Mouse (Mus musculus) hindbrain, embryonic 14.5 days (tissue): Measurements from ENCODE around the gene Mast3. TPM values are rescaled to one million over a fixed set of nuclear protein-coding genes. Genes with fewer than 3 reads are reported as not detected.

ENCODE experiments used
- ATAC-seq: fragments of 200-750 bp; cut with Nextera tagmentation; 2 replicates; pipeline ENCODE4 v1.8.0; 2017; ENCODE audit warnings: moderate number of reproducible peaks, mild to moderate bottlenecking, moderate TSS enrichment, moderate library complexity; ENCODE audit not compliant: low FRiP score
- DNase-seq: peaks from one replicate; pipeline ENCODE4 v3.0.0-alpha.2; 2015; ENCODE audit warnings: low spot score
- H3K27ac ChIP-seq: fragments of 300-500 bp; sonication (generic); 2 replicates; pipeline ENCODE4 v1.5.1; 2014; ENCODE audit warnings: mild to moderate bottlenecking, moderate library complexity
- H3K27me3 ChIP-seq: fragments of 300-500 bp; sonication (generic); 2 replicates; pipeline ENCODE4 v1.6.1; 2014; ENCODE audit warnings: mild to moderate bottlenecking, low read length, mixed read lengths; ENCODE audit not compliant: control insufficient read depth, insufficient read depth
- H3K36me3 ChIP-seq: fragments of 300-500 bp; sonication (generic); replicated peaks from 2 replicates; pipeline ENCODE4 v1.6.1; 2014; ENCODE audit not compliant: control insufficient read depth, insufficient read depth
- H3K4me1 ChIP-seq: fragments of 300-500 bp; sonication (generic); replicated peaks from 2 replicates; pipeline ENCODE4 v1.6.1; 2014; ENCODE audit warnings: antibody characterized with exemption, low read length, mixed read lengths; ENCODE audit not compliant: control insufficient read depth, insufficient read depth
- H3K4me2 ChIP-seq: fragments of 300-500 bp; sonication (generic); replicated peaks from 2 replicates; pipeline ENCODE4 v1.6.1; 2014; ENCODE audit warnings: mild to moderate bottlenecking, moderate library complexity
- H3K4me3 ChIP-seq: fragments of 300-500 bp; sonication (generic); replicated peaks from 2 replicates; pipeline ENCODE4 v1.5.1; 2014; ENCODE audit warnings: mild to moderate bottlenecking, low read length
- H3K9ac ChIP-seq: fragments of 300-500 bp; sonication (generic); 2 replicates; pipeline ENCODE4 v1.6.1; 2014
- H3K9me3 ChIP-seq: fragments of 300-500 bp; sonication (generic); 2 replicates; pipeline ENCODE4 v1.6.1; 2016; ENCODE audit warnings: low read length; ENCODE audit not compliant: control insufficient read depth
- WGBS: fragments of 180-500 bp; shearing (Covaris S2); extraction: QIAGEN DNeasy Blood & Tissue Kit; methylation state at CpG from one replicate; pipeline ENCODE4 v1.1.7; 2014; 5-methylcytosine and 5-hydroxymethylcytosine counted together
- polyA plus RNA-seq: library from polyadenylated mRNA; unstranded; fragments of >200 nt; fragmentation: Nextera tagmentation; extraction: Ambion mirVana; gene quantifications from 2 replicates; pipeline ENCODE4 v1.2.1, GENCODE M21; 2014

Gene Mast3
- polyA plus RNA-seq, 1 experiment from 2014 or later: 23.3 TPM

DNA sequence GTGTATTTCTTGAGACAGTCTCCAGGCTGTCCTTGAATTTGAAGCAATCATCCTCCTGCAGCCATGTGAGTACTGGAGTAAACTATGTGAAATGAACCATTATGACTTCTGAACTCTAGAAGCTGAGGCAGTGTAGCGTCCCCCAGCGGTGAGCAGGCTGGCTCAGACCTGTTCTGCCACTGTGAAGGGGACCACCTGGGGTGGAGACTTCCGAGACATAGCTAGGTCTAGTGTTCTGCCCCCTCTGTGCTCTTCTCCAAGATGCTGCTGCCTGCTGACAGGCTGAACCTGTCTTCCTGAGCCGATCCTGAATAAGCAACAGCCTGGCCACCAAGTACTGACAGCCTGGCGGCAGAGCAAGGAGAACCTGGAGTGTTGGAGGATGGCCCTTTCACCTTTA, 40.3 kb upstream of the Mast3 start:
- WGBS: 44% methylated on average over 5 of the region's 5 CpGs
- no peak overlapping the region for H3K4me3 ChIP-seq
- no peaks in the 10 kb centered on the region for H3K36me3 ChIP-seq
- no peaks in the 10 kb centered on the region for H3K9me3 ChIP-seq
- no peaks in the 10 kb centered on the region for H3K27me3 ChIP-seq
- no peak overlapping the region for H3K9ac ChIP-seq
- DNase-seq: no peak
- ATAC-seq: no peak
- no peak overlapping the region for H3K27ac ChIP-seq
- no peak overlapping the region for H3K4me2 ChIP-seq
- H3K4me1 ChIP-seq: peaks cover 3% of the 10 kb centered on the region; the same call in 1 of the 2 replicates

DNA sequence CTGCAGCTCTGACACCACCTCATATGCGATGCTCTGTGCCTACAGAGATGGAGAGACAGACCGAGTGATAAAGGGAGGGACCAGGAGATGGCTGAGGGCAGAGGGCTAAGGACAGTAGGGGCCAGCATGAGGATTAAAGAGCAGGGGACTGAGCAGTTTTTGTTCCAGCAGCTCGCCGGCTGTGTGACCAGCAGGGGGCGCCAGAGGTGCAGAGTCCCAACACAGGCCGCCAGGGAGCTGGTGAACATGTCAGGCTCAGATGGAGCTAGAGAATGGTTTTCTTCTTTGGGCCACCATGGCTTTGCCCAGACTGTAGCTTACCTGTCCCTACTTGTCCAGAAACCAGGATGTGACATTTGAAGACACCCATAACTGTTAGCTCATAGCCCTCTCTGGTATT, 39.7 kb upstream of the Mast3 start:
- peaks cover 3% of the 10 kb centered on the region; the same call in 1 of the 2 replicates for H3K4me1 ChIP-seq
- H3K9me3 ChIP-seq: no peaks in the 10 kb centered on the region
- no peaks in the 10 kb centered on the region for H3K27me3 ChIP-seq
- ATAC-seq: no peak
- DNase-seq: peak; percentile 86
- whole genome bisulfite sequencing: 2% methylated on average over 6 of the region's 6 CpGs
- H3K9ac ChIP-seq: no peak overlapping the region
- H3K4me2 ChIP-seq: no peak overlapping the region
- H3K27ac ChIP-seq: no peak overlapping the region
- H3K36me3 ChIP-seq: no peaks in the 10 kb centered on the region
- no peak overlapping the region for H3K4me3 ChIP-seq

DNA sequence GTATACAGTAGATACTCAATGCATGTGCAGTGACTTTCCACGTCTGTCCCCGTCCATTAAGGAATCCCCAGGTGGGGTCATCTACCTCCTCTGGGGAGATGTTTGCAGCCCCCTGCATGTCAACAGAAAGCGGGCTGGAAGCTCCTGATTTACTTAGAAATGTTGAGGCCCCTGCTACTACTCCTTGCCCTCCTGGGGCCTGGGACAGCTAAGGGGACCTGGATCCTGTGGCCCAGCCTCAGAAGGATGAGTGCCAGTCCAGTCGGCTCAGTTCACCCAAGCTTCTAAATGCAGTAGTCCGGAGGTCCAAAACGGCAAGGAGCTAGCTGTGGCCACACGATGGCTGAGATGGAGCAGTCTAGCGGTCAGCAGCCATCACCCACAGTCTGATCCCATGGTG, 39.1 kb upstream of the Mast3 start:
- Histone ChIP-seq H3K27ac (no peak overlapping the region), H3K36me3 (no peaks in the 10 kb centered on the region), H3K4me1 (peaks cover 3% of the 10 kb centered on the region; the same call in 1 of the 2 replicates), H3K4me2 (no peak overlapping the region), H3K4me3 (no peak overlapping the region), H3K9me3 (no peaks in the 10 kb centered on the region), H3K27me3 (no peaks in the 10 kb centered on the region), H3K9ac (no peak overlapping the region)
- 91% methylated on average over 8 of the region's 8 CpGs for WGBS
- ATAC-seq (no peak), DNase-seq (no peak)

DNA sequence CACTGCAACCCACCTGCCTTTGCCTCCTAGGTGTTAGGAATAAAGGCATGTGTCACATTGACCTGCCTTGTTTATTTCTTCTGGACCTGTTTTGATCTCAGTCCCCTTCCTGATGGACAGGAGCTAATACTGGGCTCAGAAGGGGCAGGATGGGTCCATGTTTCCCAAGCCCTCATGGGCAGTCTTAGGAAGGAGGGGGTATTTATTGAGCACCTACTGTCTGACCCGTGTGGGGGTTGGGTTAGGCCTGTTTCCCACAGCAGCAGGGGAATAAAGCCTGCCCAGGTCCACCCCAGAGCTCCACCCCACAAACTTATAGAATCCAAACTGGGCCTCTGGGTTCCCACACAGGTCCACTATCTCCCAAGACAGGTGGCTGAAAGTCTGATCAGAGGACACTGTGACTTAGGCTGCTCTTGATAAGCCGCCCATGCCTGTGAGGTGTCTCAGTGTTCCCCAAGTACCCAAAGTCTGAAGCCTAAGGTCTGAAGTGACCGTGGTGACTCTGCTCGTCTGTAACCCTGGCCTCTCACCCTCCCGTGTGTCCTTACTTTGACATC, 38.4 kb upstream of the Mast3 start:
- ATAC-seq (no peak), DNase-seq (no peak)
- no peak overlapping the region for H3K4me3 ChIP-seq
- H3K36me3 ChIP-seq: no peaks in the 10 kb centered on the region
- no peak overlapping the region for H3K4me2 ChIP-seq
- no peak overlapping the region for H3K27ac ChIP-seq
- H3K9ac ChIP-seq: no peak overlapping the region
- 86% methylated on average over 5 of the region's 5 CpGs for WGBS
- H3K4me1 ChIP-seq: peaks cover 3% of the 10 kb centered on the region; the same call in 1 of the 2 replicates
- no peaks in the 10 kb centered on the region for H3K27me3 ChIP-seq
- no peaks in the 10 kb centered on the region for H3K9me3 ChIP-seq

DNA sequence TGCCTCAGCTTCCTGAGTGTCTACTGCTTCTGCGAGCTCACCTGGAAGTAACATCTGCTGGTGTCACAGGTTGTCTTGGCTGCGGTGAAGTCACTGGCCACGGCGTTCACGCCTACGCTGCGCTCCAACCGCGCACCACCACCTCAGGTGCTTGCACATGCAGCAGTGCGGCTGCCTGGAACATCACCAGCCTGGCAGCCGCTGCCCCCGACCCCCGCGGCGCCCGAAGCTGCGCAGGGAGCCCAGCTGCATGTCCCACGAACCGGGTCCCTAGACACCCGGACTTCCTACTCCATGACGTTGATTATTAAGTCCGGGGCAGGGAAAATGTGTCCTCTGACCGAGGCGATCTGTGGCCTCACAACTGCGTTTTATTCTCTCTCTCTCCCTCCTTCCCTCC, 37.6 kb upstream of the Mast3 start:
- peaks cover 3% of the 10 kb centered on the region; the same call in 1 of the 2 replicates for H3K4me1 ChIP-seq
- 67% methylated on average over 25 of the region's 25 CpGs for WGBS
- H3K4me3 ChIP-seq: no peak overlapping the region
- no peaks in the 10 kb centered on the region for H3K9me3 ChIP-seq
- H3K27ac ChIP-seq: no peak overlapping the region
- ATAC-seq (no peak), DNase-seq (no peak)
- no peaks in the 10 kb centered on the region for H3K27me3 ChIP-seq
- no peaks in the 10 kb centered on the region for H3K36me3 ChIP-seq
- H3K9ac ChIP-seq: no peak overlapping the region
- no peak overlapping the region for H3K4me2 ChIP-seq

DNA sequence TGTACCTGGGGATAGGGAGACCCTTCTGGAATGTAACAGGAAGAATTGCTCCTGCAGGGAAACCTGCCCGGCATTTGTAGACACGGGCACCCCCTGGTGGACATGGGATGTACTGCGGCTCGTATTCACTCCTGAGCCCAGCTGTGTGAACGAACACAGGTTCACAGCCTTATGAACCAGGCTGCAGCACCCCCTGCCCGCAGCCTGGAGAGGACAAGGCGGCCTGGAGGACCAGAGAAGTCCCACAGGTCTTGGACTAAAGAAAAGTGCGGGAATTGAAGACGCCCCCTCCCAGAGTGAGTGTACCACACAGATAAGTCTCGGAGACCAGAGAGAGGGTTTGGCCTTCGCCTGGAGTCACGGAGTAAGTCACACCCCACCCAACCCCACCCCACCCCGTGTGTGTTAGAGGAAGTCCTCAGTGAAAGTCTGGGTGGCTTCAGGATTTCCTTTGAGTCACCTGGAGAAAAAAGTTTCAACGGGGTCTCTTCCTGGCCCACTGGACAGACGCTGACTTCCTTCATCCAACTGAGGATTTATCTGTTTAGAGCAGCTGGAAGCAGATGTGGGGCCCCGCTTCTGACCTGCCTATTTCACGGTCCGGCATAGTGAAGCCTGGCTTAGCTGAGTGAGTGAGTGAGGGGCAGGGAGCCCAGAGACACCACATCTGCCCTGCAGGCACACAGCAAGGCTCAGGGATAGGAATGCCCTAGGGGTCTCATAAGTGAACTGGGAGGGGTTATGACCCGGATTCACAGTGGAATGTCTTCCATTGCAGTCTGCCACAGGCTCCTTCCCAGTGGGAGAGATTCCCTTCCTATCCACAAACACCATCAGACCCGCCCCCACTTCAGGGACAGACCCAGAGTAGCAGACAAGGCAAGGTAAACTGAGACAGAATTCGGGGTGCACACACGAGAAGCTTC, 36.6 kb upstream of the Mast3 start:
- WGBS: 42% methylated on average over 22 of the region's 22 CpGs
- ATAC-seq (no peak; the same call in 1 of the 2 replicates), DNase-seq (peak; percentile 95)
- no peak overlapping the region for H3K4me2 ChIP-seq
- no peak overlapping the region for H3K9ac ChIP-seq
- no peaks in the 10 kb centered on the region for H3K27me3 ChIP-seq
- H3K4me3 ChIP-seq: no peak overlapping the region
- no peak overlapping the region for H3K27ac ChIP-seq
- H3K4me1 ChIP-seq: peaks cover 3% of the 10 kb centered on the region; the same call in 1 of the 2 replicates
- H3K36me3 ChIP-seq: no peaks in the 10 kb centered on the region
- no peaks in the 10 kb centered on the region for H3K9me3 ChIP-seq

DNA sequence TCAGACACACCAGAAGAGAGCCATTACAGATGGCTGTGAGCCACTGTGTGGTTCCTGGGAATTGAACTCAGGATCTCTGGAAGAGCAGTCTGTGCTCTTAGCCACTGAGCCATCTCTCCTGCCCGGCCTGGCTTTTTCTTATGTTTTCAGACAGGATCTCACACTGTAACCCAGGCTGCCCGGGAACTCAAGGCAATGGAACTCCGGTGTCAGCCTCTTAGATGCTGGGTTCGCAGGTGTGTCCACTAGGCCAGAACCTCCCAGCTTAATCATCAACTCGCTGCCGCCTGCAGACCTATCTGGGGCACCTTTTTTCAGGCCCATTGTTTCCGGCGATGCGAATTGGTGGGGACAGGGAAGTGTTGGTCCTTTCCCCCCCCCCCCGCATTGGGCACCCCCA, 35.7 kb upstream of the Mast3 start:
- Histone ChIP-seq H3K4me3 (no peak overlapping the region), H3K36me3 (0 out of 2 replicates have a peak, but pooled peaks cover 7% of the 10 kb centered on the region), H3K4me1 (peaks cover 3% of the 10 kb centered on the region; the same call in 1 of the 2 replicates), H3K9ac (no peak overlapping the region), H3K27ac (peak overlapping the region; percentile 55; the same call in 1 of the 2 replicates), H3K9me3 (no peaks in the 10 kb centered on the region), H3K27me3 (no peaks in the 10 kb centered on the region), H3K4me2 (no peak overlapping the region)
- 58% methylated on average over 10 of the region's 10 CpGs for WGBS
- DNase-seq (no peak), ATAC-seq (no peak)

DNA sequence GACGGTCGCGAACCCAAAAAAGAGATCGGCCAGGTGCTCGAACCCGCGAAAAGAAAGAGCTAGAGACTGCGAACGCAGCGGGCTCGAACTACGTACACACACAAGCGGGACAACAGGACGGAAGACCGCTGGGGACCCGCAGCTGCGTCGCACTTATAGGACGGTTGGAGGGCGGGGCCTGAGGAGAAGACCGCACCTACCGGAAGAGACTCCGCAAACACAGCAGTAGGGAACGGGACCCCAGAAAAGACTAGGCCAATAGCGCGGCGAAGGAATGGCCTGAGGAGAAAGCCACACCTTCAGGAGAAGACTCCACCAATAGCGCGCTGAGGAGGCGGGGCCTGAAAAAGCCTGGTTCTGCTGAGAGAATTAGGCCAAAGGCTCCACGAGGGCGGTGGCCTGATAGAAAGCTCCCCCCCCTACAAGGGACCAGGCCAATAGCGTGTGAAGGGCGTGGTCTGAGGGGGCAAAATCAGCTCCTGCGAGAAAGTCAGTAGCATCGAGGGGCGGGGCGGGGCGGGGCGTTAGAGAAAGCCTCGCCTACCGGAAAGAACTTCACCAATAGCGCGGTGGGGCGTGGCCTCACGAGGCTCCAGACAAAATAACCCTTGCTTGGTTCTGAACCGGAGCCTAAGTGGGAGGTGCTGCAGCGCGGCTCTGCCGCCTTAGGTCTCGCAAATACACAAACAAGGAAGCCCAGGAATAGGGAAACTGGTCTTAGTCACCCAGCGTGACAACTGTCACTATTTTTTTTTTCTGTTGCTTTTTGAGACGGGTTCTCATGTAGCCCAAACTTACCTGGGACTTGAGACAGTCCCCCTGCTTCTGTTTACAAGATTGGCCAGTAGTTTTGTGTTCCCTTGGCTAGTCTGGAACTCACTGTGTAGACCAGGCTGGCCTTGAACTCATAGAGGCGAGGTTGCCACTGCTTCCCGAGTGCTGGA, 34.8 kb upstream of the Mast3 start, which contains the start of gene Arrdc2:
Gene Arrdc2 (minus strand): TSS at position 313 of the 944 bp plus-strand sequence.
- ATAC-seq: peak; percentile 97
- peak within 1 kb of the TSS; percentile 44 for H3K4me3 ChIP-seq
- no peaks in the 10 kb centered on the region for H3K27me3 ChIP-seq
- H3K36me3 ChIP-seq: 0 out of 2 replicates have a peak, but pooled peaks cover 10% of the 10 kb centered on the region
- peak within 1 kb of the TSS; percentile 90 for H3K27ac ChIP-seq
- H3K9ac ChIP-seq: peak within 1 kb of the TSS; percentile 64
- H3K9me3 ChIP-seq: no peaks in the 10 kb centered on the region
- H3K4me1 ChIP-seq: peaks cover under 1% of the 10 kb centered on the region; the same call in 1 of the 2 replicates
- H3K4me2 ChIP-seq: peak within 1 kb of the TSS; percentile 55
- WGBS: 3% methylated on average over 55 of the region's 55 CpGs
- DNase-seq: peak; percentile 98
